Mouse (Mus musculus): ENCODE results near the gene Btbd7.
A peak's percentile ranks its signal among the peaks of the same experiment; 100 is the strongest.

GRCm38 (mm10) chr12:102877301-102878030, 805 bp downstream of the Btbd7 start:
- peak; percentile 19 for TF ChIP-seq CTCF (IDR thresholded peaks at IDR 0.05)
- no peak for TF ChIP-seq EP300 (IDR thresholded peaks at IDR 0.05)

Data from lung, postnatal 0 days (tissue).